In genomic region chr9:75441691-75442131, GRCm38 (mm10) we compare ENCODE assay signal across 8 mouse cellular contexts. TPM values are rescaled to one million over a fixed set of nuclear protein-coding genes. Genes with fewer than 3 reads are reported as not detected.
DNase-seq lines count a peak whose midpoint lies in the region; ATAC-seq and TF ChIP-seq lines count a peak whose summit lies in the region.

No protein-coding gene starts in this region.

- peaks cover 17% of the 10 kb centered on the region for H3K36me3 ChIP-seq in forebrain, embryonic 14.5 days (ENCODE audit: control insufficient read depth, insufficient read depth, low read length)
- peaks cover 18% of the 10 kb centered on the region for H3K36me3 ChIP-seq in liver, embryonic 13.5 days
- no peaks in the 10 kb centered on the region for H3K36me3 ChIP-seq in stomach, embryonic 16.5 days (ENCODE audit: control insufficient read depth, insufficient read depth, low read length)

- H3K27ac ChIP-seq in left cerebral cortex, adult 2 months, result peak overlapping the region; percentile 92
- peak overlapping the region; percentile 85 for H3K27ac ChIP-seq in forebrain, embryonic 14.5 days (ENCODE audit: low read depth, low read length)
- peak overlapping the region; percentile 82 for H3K27ac ChIP-seq in liver, embryonic 13.5 days
- peak overlapping the region; percentile 85 for H3K27ac ChIP-seq in stomach, embryonic 16.5 days (ENCODE audit: low read length)

- WGBS in forebrain, embryonic 14.5 days, result under 1% methylated on average over 30 of the region's 31 CpGs
- WGBS in liver, embryonic 13.5 days (ENCODE audit: insufficient replicate concordance), result under 1% methylated on average over 29 of the region's 31 CpGs
- WGBS in stomach, embryonic 16.5 days, result 0% methylated on average over 31 of the region's 31 CpGs

- peak; percentile 42 for TF ChIP-seq CTCF in left cerebral cortex, adult 2 months (IDR thresholded peaks at IDR 0.05)

- no peak for DNase-seq in left cerebral cortex, adult 2 months (ENCODE audit: extremely low spot score in 1 of 2, low spot score in 2 of 2)
- DNase-seq in left cerebral cortex, adult 11 months (ENCODE audit: low spot score), result no peak
- peak; percentile 45 for DNase-seq in R1 (ENCODE audit: low read depth, low spot score)
- no peak for DNase-seq in forebrain, embryonic 14.5 days (ENCODE audit: low spot score)
- no peak for DNase-seq in liver, embryonic 13.5 days
- DNase-seq in left cerebral cortex, postnatal 4 days, result no peak
- no peak for DNase-seq in cerebellum, postnatal 14 days

- H3K27me3 ChIP-seq in forebrain, embryonic 14.5 days (replicated peaks; ENCODE audit: control insufficient read depth, insufficient read depth, low read length), result no peaks in the 10 kb centered on the region
- H3K27me3 ChIP-seq in liver, embryonic 13.5 days, result no peaks in the 10 kb centered on the region
- H3K27me3 ChIP-seq in stomach, embryonic 16.5 days (ENCODE audit: control insufficient read depth, insufficient read depth, low read length), result no peaks in the 10 kb centered on the region

- intact Hi-C loops in left cerebral cortex, adult 2 months (cut with DNase I), result loop anchor here (1.0 to 10.0 kb wide), 3 partner anchors 32 to 407 kb away; partner anchors contain the start of gene Arpp19
- intact Hi-C loops in left cerebral cortex, postnatal 4 days (cut with DNase I), result no loop called here

- peaks cover 12% of the 10 kb centered on the region for H3K4me1 ChIP-seq in forebrain, embryonic 14.5 days (ENCODE audit: control insufficient read depth, insufficient read depth, low read length)
- peaks cover 20% of the 10 kb centered on the region for H3K4me1 ChIP-seq in liver, embryonic 13.5 days (replicated peaks)
- peaks cover 5% of the 10 kb centered on the region; the same call in 1 of the 2 replicates for H3K4me1 ChIP-seq in stomach, embryonic 16.5 days (ENCODE audit: control insufficient read depth, insufficient read depth, low read length)

- peak overlapping the region; percentile 84 for H3K4me2 ChIP-seq in forebrain, embryonic 14.5 days (ENCODE audit: low read length)
- H3K4me2 ChIP-seq in liver, embryonic 13.5 days, result peak overlapping the region; percentile 90
- H3K4me2 ChIP-seq in stomach, embryonic 16.5 days (ENCODE audit: low read depth, low read length), result peak overlapping the region; percentile 89

- peak overlapping the region; percentile 80 for H3K4me3 ChIP-seq in left cerebral cortex, adult 2 months
- peak overlapping the region; percentile 73 for H3K4me3 ChIP-seq in forebrain, embryonic 14.5 days (ENCODE audit: low read depth, low read length)
- peak overlapping the region; percentile 87 for H3K4me3 ChIP-seq in liver, embryonic 13.5 days (replicated peaks)
- H3K4me3 ChIP-seq in stomach, embryonic 16.5 days (replicated peaks; ENCODE audit: low read length), result peak overlapping the region; percentile 94

- peak; percentile 89 for ATAC-seq in forebrain, embryonic 14.5 days
- peak; percentile 79 for ATAC-seq in liver, embryonic 13.5 days (ENCODE audit: low read depth)
- peak; percentile 87 for ATAC-seq in stomach, embryonic 16.5 days (ENCODE audit: insufficient read depth, low FRiP score)

- peak overlapping the region; percentile 86 for H3K9ac ChIP-seq in forebrain, embryonic 14.5 days (ENCODE audit: low read length)
- H3K9ac ChIP-seq in liver, embryonic 13.5 days, result peak overlapping the region; percentile 87
- peak overlapping the region; percentile 95 for H3K9ac ChIP-seq in stomach, embryonic 16.5 days (ENCODE audit: low read length)

- H3K9me3 ChIP-seq in forebrain, embryonic 14.5 days (replicated peaks; ENCODE audit: control insufficient read depth, low read length), result no peaks in the 10 kb centered on the region
- H3K9me3 ChIP-seq in liver, embryonic 13.5 days (replicated peaks), result no peaks in the 10 kb centered on the region
- H3K9me3 ChIP-seq in stomach, embryonic 16.5 days (replicated peaks; ENCODE audit: control insufficient read depth, low read length), result no peaks in the 10 kb centered on the region

RNA-seq across cellular contexts. Expression of gene Leo1, which starts 0.4 kb away (rescaled TPM):
- 10 to 100 TPM; 29.8 to 29.9 TPM for total RNA-seq in left cerebral cortex, adult 2 months (2021)
- polyA plus RNA-seq in forebrain, embryonic 14.5 days (2014; fragmentation: Nextera tagmentation; extraction: Ambion mirVana), result 34.1 and 39.7 TPM in 2 replicates
- polyA plus RNA-seq in liver, embryonic 13.5 days (2015; fragmentation: Nextera tagmentation; extraction: Ambion mirVana), result 18.9 and 23.1 TPM in 2 replicates
- polyA plus RNA-seq in stomach, embryonic 16.5 days (2015; fragmentation: Nextera tagmentation; extraction: Ambion mirVana), result 33.3 and 34.9 TPM in 2 replicates
- 10 to 100 TPM; 36.9 to 38.3 TPM for total RNA-seq in left cerebral cortex, postnatal 4 days (2021)

RNA-seq across cellular contexts. Expression of gene Mapk6, which starts 31.9 kb away (rescaled TPM):
- 10 to 100 TPM; 70.5 to 71.3 TPM for total RNA-seq in left cerebral cortex, adult 2 months (2021)
- 140 and 141 TPM in 2 replicates for polyA plus RNA-seq in forebrain, embryonic 14.5 days (2014; fragmentation: Nextera tagmentation; extraction: Ambion mirVana)
- polyA plus RNA-seq in liver, embryonic 13.5 days (2015; fragmentation: Nextera tagmentation; extraction: Ambion mirVana), result 23.4 and 27.4 TPM in 2 replicates
- 49.1 and 51.9 TPM in 2 replicates for polyA plus RNA-seq in stomach, embryonic 16.5 days (2015; fragmentation: Nextera tagmentation; extraction: Ambion mirVana)
- total RNA-seq in left cerebral cortex, postnatal 4 days (2021), result 100 to 1,000 TPM; 108 to 111 TPM
